Mouse (Mus musculus): Measurements from ENCODE around the gene Efna3. TPM values are rescaled to one million over a fixed set of nuclear protein-coding genes. Genes with fewer than 3 reads are reported as not detected.

The Efna3 gene
- polyA plus RNA-seq, 1 experiment from 2014 or later, result 1.8 TPM

DNA sequence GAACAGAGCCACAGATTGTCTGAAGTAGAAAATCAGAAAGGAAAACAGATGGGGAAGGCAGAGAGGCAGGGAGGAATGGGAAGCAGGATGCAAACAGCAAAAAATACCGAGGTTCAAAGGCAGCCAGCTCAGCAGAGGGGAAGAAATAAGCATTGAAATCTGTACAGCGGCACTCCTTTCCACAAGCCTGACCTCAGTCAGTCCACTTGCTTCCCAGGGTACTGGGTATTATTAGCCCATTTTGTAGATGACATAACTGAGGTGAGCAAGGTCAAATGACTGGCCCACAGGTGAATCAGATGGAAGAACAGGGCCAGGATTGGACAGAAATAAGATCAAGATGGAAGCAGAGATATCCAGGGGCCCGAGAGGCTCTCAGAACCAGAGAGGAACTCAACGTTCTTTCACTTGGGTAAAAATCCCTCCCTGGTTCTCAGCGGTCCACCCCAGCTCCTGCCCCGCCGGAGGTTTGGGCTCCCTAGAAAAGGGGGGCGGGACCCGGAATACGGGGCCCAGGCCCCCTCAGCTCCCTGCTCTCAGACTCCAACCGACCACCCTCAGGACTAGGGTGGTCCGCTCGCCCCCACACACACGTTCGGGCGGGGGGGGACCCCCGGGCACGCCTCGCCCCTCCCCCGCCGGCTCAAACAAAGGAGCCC, 14.4 kb upstream of the Efna3 start:
- Histone ChIP-seq H3K27ac (replicated peaks) (peak overlapping the region; percentile 65), H3K4me1 (peaks cover 39% of the 10 kb centered on the region), H3K36me3 (peaks cover 28% of the 10 kb centered on the region), H3K4me2 (peak overlapping the region; percentile 71), H3K4me3 (peak overlapping the region; percentile 77), H3K9me3 (no peaks in the 10 kb centered on the region), H3K9ac (peak overlapping the region; percentile 91), H3K27me3 (replicated peaks) (0 out of 2 replicates have a peak, but pooled peaks cover 15% of the 10 kb centered on the region)
- under 1% methylated on average over 21 of the region's 21 CpGs for WGBS
- no peak for ATAC-seq (ENCODE audit: extremely low read depth, insufficient number of reproducible peaks, low FRiP score, low TSS enrichment)

DNA sequence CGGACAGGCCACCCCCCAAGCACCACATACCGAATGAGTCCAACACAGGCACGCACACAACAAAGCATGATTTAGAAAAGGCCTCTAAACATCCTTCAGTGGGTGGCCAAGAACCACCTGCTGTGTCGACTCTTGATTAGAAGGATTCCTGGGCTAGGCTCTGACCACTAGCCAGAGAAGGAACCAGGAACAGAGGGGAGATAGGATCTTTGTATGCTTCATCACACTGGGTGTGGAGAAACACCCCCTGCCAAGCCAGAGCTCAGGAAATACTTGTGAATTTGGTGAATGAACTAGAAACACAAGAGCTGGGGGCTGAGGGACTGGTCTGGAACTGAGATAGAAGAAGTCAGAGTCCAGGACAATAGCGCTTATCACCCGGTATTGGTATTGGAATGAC, 13.8 kb upstream of the Efna3 start:
- 23% methylated on average over 6 of the region's 6 CpGs for WGBS
- Histone ChIP-seq H3K4me3 (peak overlapping the region; percentile 77), H3K27me3 (replicated peaks) (peaks cover 16% of the 10 kb centered on the region; the same call in 1 of the 2 replicates), H3K4me1 (peaks cover 39% of the 10 kb centered on the region), H3K27ac (replicated peaks) (peak overlapping the region; percentile 65), H3K4me2 (peak overlapping the region; percentile 71), H3K9me3 (no peaks in the 10 kb centered on the region), H3K9ac (peak overlapping the region; percentile 91), H3K36me3 (peaks cover 28% of the 10 kb centered on the region)
- ATAC-seq (ENCODE audit: extremely low read depth, insufficient number of reproducible peaks, low FRiP score, low TSS enrichment), result no peak

DNA sequence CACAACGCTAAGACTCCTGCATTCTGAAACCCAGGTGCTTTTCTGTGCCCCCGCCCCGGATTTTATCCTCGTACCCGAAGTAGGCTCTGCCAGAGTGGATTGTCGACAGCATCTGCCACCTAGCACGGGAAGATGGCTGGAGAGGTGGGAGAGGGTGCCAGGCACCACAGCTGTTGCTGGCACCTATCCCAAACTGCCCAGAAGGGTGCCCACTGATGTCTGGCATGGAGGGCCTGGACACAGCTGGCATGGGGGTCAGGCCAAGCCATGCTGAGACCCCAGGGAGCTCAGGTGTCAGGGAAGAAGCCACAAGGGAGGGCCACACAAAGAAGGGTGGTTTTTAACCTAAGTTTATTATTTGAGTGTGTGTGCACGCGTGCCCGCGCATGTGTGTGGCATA, 10.3 kb upstream of the Efna3 start:
- peaks cover 41% of the 10 kb centered on the region for H3K4me1 ChIP-seq
- no peak for ATAC-seq (ENCODE audit: extremely low read depth, insufficient number of reproducible peaks, low FRiP score, low TSS enrichment)
- no peak overlapping the region for H3K9ac ChIP-seq
- peaks cover 26% of the 10 kb centered on the region for H3K36me3 ChIP-seq
- H3K4me2 ChIP-seq, result no peak overlapping the region
- H3K4me3 ChIP-seq, result no peak overlapping the region
- H3K27me3 ChIP-seq (replicated peaks), result peaks cover 32% of the 10 kb centered on the region
- H3K27ac ChIP-seq (replicated peaks), result no peak overlapping the region
- WGBS, result 69% methylated on average over 11 of the region's 11 CpGs
- no peaks in the 10 kb centered on the region for H3K9me3 ChIP-seq

DNA sequence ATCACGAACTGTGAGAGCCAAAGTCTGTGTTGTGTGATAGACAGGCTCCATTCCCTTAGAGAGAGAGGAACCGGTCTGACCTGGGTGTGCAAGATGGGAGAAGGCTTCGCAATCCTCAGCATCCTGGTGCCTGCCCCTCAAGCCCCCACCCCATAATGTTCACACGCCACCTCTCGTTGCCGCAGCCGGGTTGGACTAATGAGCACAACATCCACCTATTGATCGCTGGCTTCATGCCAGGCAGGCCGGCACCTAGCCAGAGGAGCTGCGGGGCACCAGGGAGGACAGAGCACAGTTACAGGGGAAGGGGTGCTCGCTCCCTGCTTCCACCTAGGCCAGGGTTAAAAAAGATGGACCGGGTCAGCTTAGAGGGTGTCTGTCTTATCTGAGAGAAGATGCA, 9.7 kb upstream of the Efna3 start:
- Histone ChIP-seq H3K4me1 (peaks cover 40% of the 10 kb centered on the region), H3K9ac (no peak overlapping the region), H3K27me3 (replicated peaks) (peaks cover 37% of the 10 kb centered on the region), H3K4me2 (no peak overlapping the region), H3K27ac (replicated peaks) (no peak overlapping the region), H3K36me3 (peaks cover 26% of the 10 kb centered on the region), H3K4me3 (no peak overlapping the region), H3K9me3 (no peaks in the 10 kb centered on the region)
- 53% methylated on average over 12 of the region's 12 CpGs for WGBS
- no peak for ATAC-seq (ENCODE audit: extremely low read depth, insufficient number of reproducible peaks, low FRiP score, low TSS enrichment)

DNA sequence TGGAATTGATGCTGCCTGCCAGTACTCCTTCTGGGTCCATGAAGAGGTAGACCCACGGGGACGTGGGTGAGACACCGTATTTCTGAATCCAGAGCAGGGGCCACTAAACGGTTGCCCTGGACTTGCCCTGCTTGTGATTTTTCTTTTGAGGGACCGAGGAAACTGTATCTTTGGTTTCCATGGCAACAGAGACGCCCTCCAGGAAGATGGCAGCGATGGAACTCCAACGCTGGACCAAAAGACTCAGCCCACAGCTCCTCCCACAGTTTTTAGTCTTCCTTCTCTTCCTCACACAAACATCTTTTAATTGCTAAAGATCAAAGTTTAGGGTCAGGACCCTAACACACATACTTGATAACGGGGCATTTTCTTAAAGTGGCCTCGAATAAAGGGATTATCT, 9.2 kb upstream of the Efna3 start:
- peaks cover 26% of the 10 kb centered on the region for H3K36me3 ChIP-seq
- no peak overlapping the region for H3K4me3 ChIP-seq
- H3K27me3 ChIP-seq (replicated peaks), result peaks cover 40% of the 10 kb centered on the region
- H3K4me2 ChIP-seq, result no peak overlapping the region
- no peak for ATAC-seq (ENCODE audit: extremely low read depth, insufficient number of reproducible peaks, low FRiP score, low TSS enrichment)
- no peak overlapping the region for H3K9ac ChIP-seq
- H3K4me1 ChIP-seq, result peaks cover 36% of the 10 kb centered on the region
- WGBS, result 59% methylated on average over 10 of the region's 10 CpGs
- no peak overlapping the region for H3K27ac ChIP-seq (replicated peaks)
- H3K9me3 ChIP-seq, result no peaks in the 10 kb centered on the region

DNA sequence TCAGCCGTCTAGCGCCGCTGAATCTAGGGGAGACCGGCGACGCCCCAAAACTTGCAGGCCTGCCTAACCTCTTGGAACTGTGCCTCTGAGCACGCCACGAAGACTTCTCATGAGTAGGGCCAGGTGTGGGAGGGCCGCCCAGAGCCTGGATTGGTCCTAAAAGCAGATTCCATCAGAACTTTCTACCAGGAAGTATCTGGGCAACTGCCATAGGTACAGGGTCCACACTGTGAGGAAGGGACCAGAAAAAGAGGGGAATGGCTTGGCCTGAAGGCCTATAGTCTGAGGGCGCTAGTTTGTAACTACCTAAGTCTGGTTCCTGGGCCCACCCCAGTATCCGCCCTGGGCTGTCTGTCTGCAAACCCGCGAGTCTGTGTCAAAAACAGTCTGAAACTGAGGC, 8.8 kb upstream of the Efna3 start:
- H3K4me2 ChIP-seq, result no peak overlapping the region
- peaks cover 40% of the 10 kb centered on the region for H3K27me3 ChIP-seq (replicated peaks)
- H3K4me1 ChIP-seq, result peaks cover 32% of the 10 kb centered on the region
- no peak for ATAC-seq (ENCODE audit: extremely low read depth, insufficient number of reproducible peaks, low FRiP score, low TSS enrichment)
- WGBS, result 60% methylated on average over 13 of the region's 13 CpGs
- H3K4me3 ChIP-seq, result no peak overlapping the region
- H3K9me3 ChIP-seq, result no peaks in the 10 kb centered on the region
- peaks cover 26% of the 10 kb centered on the region for H3K36me3 ChIP-seq
- no peak overlapping the region for H3K9ac ChIP-seq
- no peak overlapping the region for H3K27ac ChIP-seq (replicated peaks)

DNA sequence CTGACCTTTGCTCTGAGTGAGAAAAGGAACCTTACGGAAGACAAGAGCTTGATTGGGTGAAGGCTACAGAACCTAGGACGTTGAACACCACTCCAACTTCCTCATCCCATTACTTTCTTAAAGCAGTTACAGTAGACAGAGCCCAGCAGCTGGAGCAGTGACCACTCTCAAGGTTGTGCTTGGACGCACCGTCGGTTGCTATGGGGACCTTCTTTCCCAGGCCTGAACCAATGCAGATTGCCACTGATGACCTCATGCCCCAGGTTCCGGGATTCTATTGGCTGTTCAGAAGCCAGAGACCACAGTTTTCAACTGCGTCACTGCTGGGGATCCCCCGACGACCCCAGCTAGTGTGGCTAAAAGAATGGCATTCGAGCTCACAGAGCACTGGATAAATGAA, 8.2 kb upstream of the Efna3 start:
- Histone ChIP-seq H3K9me3 (no peaks in the 10 kb centered on the region), H3K27ac (replicated peaks) (no peak overlapping the region), H3K27me3 (replicated peaks) (peaks cover 40% of the 10 kb centered on the region), H3K36me3 (peaks cover 26% of the 10 kb centered on the region), H3K4me2 (no peak overlapping the region), H3K4me1 (peaks cover 26% of the 10 kb centered on the region), H3K4me3 (no peak overlapping the region), H3K9ac (no peak overlapping the region)
- whole genome bisulfite sequencing, result 17% methylated on average over 10 of the region's 10 CpGs
- ATAC-seq (ENCODE audit: extremely low read depth, insufficient number of reproducible peaks, low FRiP score, low TSS enrichment), result no peak

DNA sequence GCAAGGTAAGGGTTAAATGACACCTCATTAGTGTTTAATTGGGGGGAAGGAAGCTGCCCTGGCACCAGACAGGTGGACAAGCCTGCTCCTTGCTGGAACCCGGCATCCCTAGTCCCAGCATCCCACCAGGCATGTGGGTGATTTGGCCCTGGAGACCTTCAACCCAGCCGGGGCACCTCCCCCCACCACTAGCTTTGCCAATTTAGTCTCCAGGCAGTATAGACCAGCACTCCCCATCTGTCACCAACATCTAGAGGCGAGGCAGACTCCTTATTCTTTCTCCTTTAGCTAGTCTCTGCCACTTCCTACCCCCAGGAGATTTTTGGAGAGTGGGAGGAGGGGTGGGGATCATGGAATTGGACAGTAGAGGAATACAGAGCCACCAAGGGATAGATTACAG, 7.6 kb upstream of the Efna3 start:
- Histone ChIP-seq H3K36me3 (peaks cover 26% of the 10 kb centered on the region), H3K4me1 (peaks cover 22% of the 10 kb centered on the region), H3K9ac (no peak overlapping the region), H3K4me3 (no peak overlapping the region), H3K27me3 (replicated peaks) (peaks cover 40% of the 10 kb centered on the region), H3K27ac (replicated peaks) (no peak overlapping the region), H3K4me2 (no peak overlapping the region), H3K9me3 (no peaks in the 10 kb centered on the region)
- no peak for ATAC-seq (ENCODE audit: extremely low read depth, insufficient number of reproducible peaks, low FRiP score, low TSS enrichment)
- WGBS, result 54% methylated on average over 3 of the region's 3 CpGs

DNA sequence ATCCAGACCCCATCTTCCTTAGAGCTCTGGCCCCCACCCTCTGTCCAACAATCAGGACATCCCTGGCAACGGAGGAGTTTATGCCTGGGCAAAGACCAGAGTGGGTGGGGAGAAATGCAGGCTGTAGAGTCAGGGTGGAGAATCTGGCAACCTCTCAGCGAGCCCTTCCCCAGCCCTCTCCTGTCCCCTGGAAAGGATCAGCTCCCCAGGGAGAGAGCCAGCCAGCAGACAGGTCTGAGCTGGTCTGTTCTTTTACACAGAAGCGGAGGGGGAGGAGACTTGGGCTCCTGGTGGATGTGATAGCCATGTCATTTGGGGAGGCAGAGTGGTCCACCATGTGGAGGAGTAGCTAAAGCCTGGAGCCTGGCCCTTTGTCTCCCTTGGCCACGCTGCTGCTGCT, 5.9 kb upstream of the Efna3 start:
- Histone ChIP-seq H3K4me1 (peaks cover 22% of the 10 kb centered on the region), H3K9me3 (no peaks in the 10 kb centered on the region), H3K4me2 (no peak overlapping the region), H3K27me3 (replicated peaks) (peaks cover 47% of the 10 kb centered on the region), H3K27ac (replicated peaks) (no peak overlapping the region), H3K4me3 (no peak overlapping the region), H3K36me3 (peaks cover 9% of the 10 kb centered on the region), H3K9ac (no peak overlapping the region)
- WGBS, result 20% methylated on average over 4 of the region's 4 CpGs
- no peak; the same call in 1 of the 2 replicates for ATAC-seq (ENCODE audit: extremely low read depth, insufficient number of reproducible peaks, low FRiP score, low TSS enrichment)

DNA sequence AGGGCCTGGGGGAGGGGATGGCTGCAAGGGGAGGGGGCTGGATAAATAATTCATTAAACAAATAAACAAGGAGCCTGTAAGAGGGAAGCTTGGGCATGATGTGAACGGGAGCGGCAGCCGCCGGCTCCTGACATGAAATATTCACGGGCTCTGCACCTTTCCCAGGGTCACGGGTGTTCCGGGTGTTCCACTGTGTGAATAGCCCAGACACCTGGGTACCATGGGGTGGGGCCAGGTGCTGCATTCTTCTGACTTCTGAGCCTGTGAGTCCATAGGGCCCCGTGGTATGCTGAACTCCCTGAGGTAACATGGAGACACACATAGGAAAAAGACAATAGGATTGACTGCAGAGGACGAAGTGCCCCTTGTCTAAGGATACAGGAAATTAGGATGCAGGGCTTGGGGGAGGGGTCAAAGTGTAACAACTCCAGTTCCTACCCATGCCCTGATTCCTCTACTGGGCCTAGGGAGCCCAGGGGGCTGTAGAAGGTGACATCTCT, 4.7 kb upstream of the Efna3 start:
- Histone ChIP-seq H3K9me3 (no peaks in the 10 kb centered on the region), H3K27ac (replicated peaks) (no peak overlapping the region), H3K4me1 (peaks cover 18% of the 10 kb centered on the region), H3K36me3 (no peaks in the 10 kb centered on the region), H3K4me3 (no peak overlapping the region), H3K9ac (no peak overlapping the region), H3K27me3 (replicated peaks) (peaks cover 59% of the 10 kb centered on the region), H3K4me2 (no peak overlapping the region)
- 61% methylated on average over 9 of the region's 9 CpGs for WGBS
- no peak for ATAC-seq (ENCODE audit: extremely low read depth, insufficient number of reproducible peaks, low FRiP score, low TSS enrichment)

DNA sequence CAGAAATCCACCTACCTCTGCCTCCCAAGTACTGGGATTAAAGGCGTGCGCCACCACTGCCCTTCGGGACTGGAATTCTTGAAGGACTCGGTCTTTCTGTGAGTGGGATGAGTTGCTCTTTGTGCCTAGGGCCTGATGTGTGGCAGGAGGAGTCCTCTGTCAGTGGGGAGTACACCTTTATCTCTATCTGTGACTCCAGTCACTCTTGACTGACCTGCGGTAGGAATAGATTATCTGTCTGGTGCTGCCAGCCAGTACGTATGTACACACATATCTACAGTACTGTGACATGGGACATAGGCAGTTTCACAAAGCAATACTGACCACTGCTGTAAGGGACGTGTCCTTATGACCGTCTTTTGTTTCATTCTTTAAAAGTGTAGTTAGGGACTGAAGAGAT, 3.1 kb upstream of the Efna3 start:
- H3K9me3 ChIP-seq, result no peaks in the 10 kb centered on the region
- no peak for ATAC-seq (ENCODE audit: extremely low read depth, insufficient number of reproducible peaks, low FRiP score, low TSS enrichment)
- no peak overlapping the region for H3K4me2 ChIP-seq
- 79% methylated on average over 8 of the region's 8 CpGs for WGBS
- H3K27me3 ChIP-seq (replicated peaks), result peaks cover 63% of the 10 kb centered on the region
- H3K9ac ChIP-seq, result no peak overlapping the region
- no peak overlapping the region for H3K27ac ChIP-seq (replicated peaks)
- no peaks in the 10 kb centered on the region for H3K36me3 ChIP-seq
- no peak overlapping the region for H3K4me3 ChIP-seq
- peaks cover 30% of the 10 kb centered on the region for H3K4me1 ChIP-seq

DNA sequence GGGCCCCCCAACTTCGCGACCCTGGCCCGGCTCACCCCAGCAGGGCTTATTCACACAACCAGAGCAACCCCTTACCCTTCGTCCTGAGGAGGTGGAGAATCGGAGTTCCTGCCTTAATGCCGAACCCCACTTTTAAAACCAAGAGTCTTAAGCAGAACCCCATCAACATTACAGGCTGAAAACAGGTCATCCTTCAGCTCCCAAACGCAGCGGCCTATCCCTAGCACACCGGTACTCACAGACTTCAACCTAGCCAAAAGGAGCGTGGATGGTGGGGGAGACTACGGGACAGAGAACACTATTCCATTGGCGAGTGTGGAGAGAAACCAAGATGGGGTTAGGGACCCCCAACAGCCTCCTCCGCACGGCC, 649 bp downstream of the Efna3 start:
- H3K27me3 ChIP-seq (replicated peaks), result peaks cover 72% of the 10 kb centered on the region
- peak overlapping the region; percentile 80 for H3K9ac ChIP-seq
- ATAC-seq (ENCODE audit: extremely low read depth, insufficient number of reproducible peaks, low FRiP score, low TSS enrichment), result no peak
- no peaks in the 10 kb centered on the region for H3K36me3 ChIP-seq
- no peak overlapping the region for H3K27ac ChIP-seq (replicated peaks)
- no peaks in the 10 kb centered on the region for H3K9me3 ChIP-seq
- peak overlapping the region; percentile 99 for H3K4me2 ChIP-seq
- peaks cover 38% of the 10 kb centered on the region for H3K4me1 ChIP-seq
- H3K4me3 ChIP-seq, result peak overlapping the region; percentile 70
- WGBS, result 1% methylated on average over 14 of the region's 14 CpGs
